Mouse (Mus musculus): ENCODE results near the gene Mnd1. TPM values are rescaled to one million over a fixed set of nuclear protein-coding genes. Genes with fewer than 3 reads are reported as not detected.

Gene Mnd1
- polyA plus RNA-seq, 1 experiment from 2014 or later = 8.1 TPM

GRCm38 (mm10) chr3:84155146-84155545 is 440 bp downstream of the Mnd1 start:
- under 1% methylated on average over 27 of the region's 27 CpGs for WGBS

GRCm38 (mm10) chr3:84154721-84155141 is 855 bp downstream of the Mnd1 start:
- no peaks in the 10 kb centered on the region for H3K27me3 ChIP-seq
- H3K4me2 ChIP-seq (replicated peaks) = peak overlapping the region; percentile 97
- ATAC-seq (ENCODE audit: low FRiP score) = no peak
- H3K4me1 ChIP-seq = peaks cover 3% of the 10 kb centered on the region
- H3K27ac ChIP-seq = no peak overlapping the region
- no peak overlapping the region for H3K9ac ChIP-seq
- peak overlapping the region; percentile 52; the same call in 1 of the 2 replicates for H3K4me3 ChIP-seq
- H3K36me3 ChIP-seq = peaks cover 8% of the 10 kb centered on the region
- H3K9me3 ChIP-seq (replicated peaks) = no peaks in the 10 kb centered on the region
- 17% methylated on average over 12 of the region's 12 CpGs for WGBS

More at GRCm38 (mm10) chr3:84155146-84155545, 440 bp downstream of the Mnd1 start:
- Histone ChIP-seq H3K27me3 (no peaks in the 10 kb centered on the region), H3K9me3 (replicated peaks) (no peaks in the 10 kb centered on the region), H3K36me3 (peaks cover 11% of the 10 kb centered on the region), H3K27ac (no peak overlapping the region), H3K4me2 (replicated peaks) (peak overlapping the region; percentile 97), H3K4me3 (peak overlapping the region; percentile 52), H3K9ac (peak overlapping the region; percentile 48; the same call in 1 of the 2 replicates), H3K4me1 (peaks cover 3% of the 10 kb centered on the region)
- peak; percentile 65 for ATAC-seq (ENCODE audit: low FRiP score)

- no peak overlapping the region for H3K4me2 ChIP-seq (replicated peaks)
- no peaks in the 10 kb centered on the region for H3K4me1 ChIP-seq
- no peak overlapping the region for H3K4me3 ChIP-seq
- H3K9ac ChIP-seq = no peak overlapping the region
- no peaks in the 10 kb centered on the region for H3K9me3 ChIP-seq (replicated peaks)
- no peaks in the 10 kb centered on the region for H3K36me3 ChIP-seq
- no peak for ATAC-seq (ENCODE audit: low FRiP score)
- no peak overlapping the region for H3K27ac ChIP-seq
- H3K27me3 ChIP-seq = no peaks in the 10 kb centered on the region
- WGBS = 98% methylated on average over 3 of the region's 3 CpGs
Measured at GRCm38 (mm10) chr3:84149831-84150230, 5.8 kb downstream of the Mnd1 start.

DNA sequence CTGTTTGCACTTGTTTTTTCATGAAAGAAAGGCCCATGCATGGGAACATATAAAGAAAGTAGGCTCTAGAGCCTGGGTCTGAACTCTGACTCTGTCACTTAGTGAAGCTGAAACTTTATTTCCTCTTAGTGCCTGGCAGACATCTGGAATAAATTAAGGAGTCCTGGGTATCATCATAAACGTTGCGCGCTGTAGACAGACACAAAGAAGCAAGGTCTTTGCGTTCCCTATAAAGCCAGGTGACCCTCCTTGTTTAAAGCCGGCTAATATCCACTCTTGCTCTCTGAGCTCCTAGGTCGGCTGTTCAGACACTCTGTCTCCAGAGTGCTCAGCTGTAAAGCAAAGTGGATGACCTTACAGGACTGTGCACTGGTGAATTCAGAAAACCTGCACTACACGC is 14.6 kb downstream of the Mnd1 start:
- H3K27me3 ChIP-seq = no peaks in the 10 kb centered on the region
- H3K36me3 ChIP-seq = no peaks in the 10 kb centered on the region
- no peak overlapping the region for H3K27ac ChIP-seq
- no peaks in the 10 kb centered on the region for H3K9me3 ChIP-seq (replicated peaks)
- H3K4me2 ChIP-seq (replicated peaks) = no peak overlapping the region
- no peaks in the 10 kb centered on the region for H3K4me1 ChIP-seq
- H3K4me3 ChIP-seq = no peak overlapping the region
- 71% methylated on average over 7 of the region's 7 CpGs for WGBS
- H3K9ac ChIP-seq = no peak overlapping the region
- no peak for ATAC-seq (ENCODE audit: low FRiP score)

- WGBS = 91% methylated on average over 7 of the region's 7 CpGs
- Histone ChIP-seq H3K27me3 (no peaks in the 10 kb centered on the region), H3K9ac (no peak overlapping the region), H3K36me3 (no peaks in the 10 kb centered on the region), H3K9me3 (replicated peaks) (no peaks in the 10 kb centered on the region), H3K27ac (no peak overlapping the region), H3K4me1 (no peaks in the 10 kb centered on the region), H3K4me3 (no peak overlapping the region), H3K4me2 (replicated peaks) (no peak overlapping the region)
- ATAC-seq (ENCODE audit: low FRiP score) = no peak
Measured at GRCm38 (mm10) chr3:84136509-84136908, 19.1 kb downstream of the Mnd1 start.

DNA sequence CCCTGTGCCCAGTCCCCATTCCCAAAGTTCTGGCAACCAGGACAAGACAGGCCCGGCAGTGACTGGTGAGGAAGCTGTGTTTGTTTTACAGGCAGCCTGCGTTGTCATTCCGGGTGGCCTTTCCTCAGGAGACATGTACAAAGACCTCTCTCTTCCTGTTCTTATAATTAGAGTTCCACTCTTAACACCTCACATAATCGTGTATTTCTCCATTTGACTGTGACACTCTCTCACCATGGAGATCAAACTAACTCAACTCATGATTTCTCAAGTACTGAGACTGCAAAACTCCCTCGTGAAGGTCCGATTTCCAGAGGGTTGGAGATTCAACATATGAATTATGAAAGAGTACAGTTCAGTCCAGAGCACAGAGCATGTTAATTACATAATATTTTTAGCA is 19.7 kb downstream of the Mnd1 start:
- no peak overlapping the region for H3K27ac ChIP-seq
- no peak overlapping the region for H3K9ac ChIP-seq
- 73% methylated on average over 6 of the region's 6 CpGs for WGBS

GRCm38 (mm10) chr3:84135387-84135786 is 20.2 kb downstream of the Mnd1 start:
- Histone ChIP-seq H3K9me3 (replicated peaks) (no peaks in the 10 kb centered on the region), H3K27me3 (no peaks in the 10 kb centered on the region), H3K9ac (no peak overlapping the region), H3K27ac (no peak overlapping the region), H3K4me1 (no peaks in the 10 kb centered on the region), H3K4me3 (no peak overlapping the region), H3K4me2 (replicated peaks) (no peak overlapping the region), H3K36me3 (no peaks in the 10 kb centered on the region)
- 0 out of 2 replicates have a peak, but pooled peaks have one; percentile 29 for ATAC-seq (ENCODE audit: low FRiP score)
- WGBS = 31% methylated on average over 9 of the region's 9 CpGs

More for the DNA sequence above, 19.7 kb downstream of the Mnd1 start:
- no peak overlapping the region for H3K4me2 ChIP-seq (replicated peaks)
- H3K4me1 ChIP-seq = no peaks in the 10 kb centered on the region
- H3K4me3 ChIP-seq = no peak overlapping the region
- no peaks in the 10 kb centered on the region for H3K27me3 ChIP-seq
- ATAC-seq (ENCODE audit: low FRiP score) = no peak
- H3K9me3 ChIP-seq (replicated peaks) = no peaks in the 10 kb centered on the region
- no peaks in the 10 kb centered on the region for H3K36me3 ChIP-seq

GRCm38 (mm10) chr3:84131369-84131768 is 24.2 kb downstream of the Mnd1 start:
- WGBS = 84% methylated on average over 3 of the region's 3 CpGs
- no peaks in the 10 kb centered on the region for H3K27me3 ChIP-seq
- H3K4me1 ChIP-seq = no peaks in the 10 kb centered on the region
- no peaks in the 10 kb centered on the region for H3K9me3 ChIP-seq (replicated peaks)
- H3K4me3 ChIP-seq = no peak overlapping the region
- no peaks in the 10 kb centered on the region for H3K36me3 ChIP-seq
- ATAC-seq (ENCODE audit: low FRiP score) = no peak
- no peak overlapping the region for H3K4me2 ChIP-seq (replicated peaks)
- H3K27ac ChIP-seq = no peak overlapping the region
- no peak overlapping the region for H3K9ac ChIP-seq

DNA sequence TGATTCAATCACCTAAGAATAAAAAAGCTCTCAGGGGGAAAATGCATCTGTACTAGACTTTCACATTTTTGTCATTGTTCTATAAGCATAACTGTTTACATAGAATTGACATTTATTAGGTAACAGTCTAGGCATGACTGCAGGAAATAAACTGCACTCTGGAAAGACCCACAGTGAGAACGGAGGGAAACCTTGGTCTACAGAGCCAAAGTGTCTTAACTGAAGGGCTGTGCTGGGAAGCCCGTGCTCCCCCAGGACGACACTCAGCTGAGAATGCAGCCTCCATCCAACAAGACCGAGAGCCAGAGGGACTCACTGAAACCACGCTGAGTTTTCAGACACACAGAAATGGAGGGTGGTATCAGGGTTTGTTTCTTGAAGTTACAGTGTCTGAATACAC is 24.8 kb downstream of the Mnd1 start:
- Histone ChIP-seq H3K9ac (no peak overlapping the region), H3K27me3 (no peaks in the 10 kb centered on the region), H3K36me3 (no peaks in the 10 kb centered on the region), H3K4me3 (no peak overlapping the region), H3K27ac (no peak overlapping the region), H3K4me2 (replicated peaks) (no peak overlapping the region), H3K9me3 (replicated peaks) (no peaks in the 10 kb centered on the region), H3K4me1 (no peaks in the 10 kb centered on the region)
- ATAC-seq (ENCODE audit: low FRiP score) = no peak
- 74% methylated on average over 5 of the region's 5 CpGs for WGBS

DNA sequence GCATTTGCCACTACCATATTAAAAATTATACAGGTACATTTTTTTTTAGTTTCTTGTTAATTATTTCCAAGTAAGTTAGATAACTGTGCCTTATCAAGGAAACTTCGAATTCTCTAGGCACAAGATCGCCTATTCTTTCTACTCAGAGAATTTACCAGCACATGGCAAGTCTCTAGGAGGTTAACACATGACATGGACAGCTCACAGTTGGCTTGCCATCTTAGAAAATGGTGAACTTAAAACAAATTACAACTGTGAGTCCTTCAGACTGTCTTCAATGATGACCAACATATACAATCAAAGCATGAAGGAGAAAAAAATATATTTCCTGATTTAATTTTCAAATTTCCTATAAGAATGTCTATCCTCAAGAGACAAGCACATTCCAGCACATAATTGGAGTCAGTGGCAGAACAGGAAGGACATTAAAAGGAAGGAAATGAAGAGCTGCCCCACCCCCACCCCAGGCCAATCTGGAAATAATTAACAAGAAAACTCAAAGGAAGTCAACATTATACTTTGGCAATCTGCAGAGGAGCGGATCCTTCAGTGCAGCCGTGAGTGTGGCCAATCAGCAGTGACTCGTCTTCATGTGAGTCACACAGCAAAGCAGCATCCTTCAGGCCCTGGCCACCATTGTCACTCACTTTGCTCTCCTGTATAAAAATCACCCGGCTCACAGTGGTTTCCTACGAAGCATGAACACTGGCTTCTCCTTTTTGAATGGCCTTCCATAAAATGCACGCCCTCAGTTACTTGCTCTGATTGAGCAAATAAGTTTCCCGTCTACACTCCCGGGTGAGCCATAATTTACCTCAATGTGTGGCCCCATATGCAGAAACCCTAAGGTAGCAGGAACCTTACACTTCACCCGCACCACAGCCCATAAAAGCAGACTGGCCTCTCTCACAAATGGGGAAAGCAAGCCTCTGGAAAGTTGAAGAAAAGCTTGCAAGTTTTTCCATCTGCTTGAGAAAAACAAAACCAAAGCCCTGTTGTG is 26.4 kb downstream of the Mnd1 start:
- Histone ChIP-seq H3K4me1 (no peaks in the 10 kb centered on the region), H3K9ac (no peak overlapping the region), H3K4me3 (no peak overlapping the region), H3K9me3 (replicated peaks) (no peaks in the 10 kb centered on the region), H3K27me3 (no peaks in the 10 kb centered on the region), H3K36me3 (no peaks in the 10 kb centered on the region), H3K4me2 (replicated peaks) (no peak overlapping the region), H3K27ac (no peak overlapping the region)
- WGBS = 67% methylated on average over 11 of the region's 11 CpGs
- ATAC-seq (ENCODE audit: low FRiP score) = no peak

GRCm38 (mm10) chr3:84127431-84127830 is 28.2 kb downstream of the Mnd1 start:
- 80% methylated on average over 2 of the region's 2 CpGs for WGBS
- Histone ChIP-seq H3K27ac (no peak overlapping the region), H3K4me1 (no peaks in the 10 kb centered on the region), H3K9ac (no peak overlapping the region), H3K27me3 (no peaks in the 10 kb centered on the region), H3K36me3 (no peaks in the 10 kb centered on the region), H3K9me3 (replicated peaks) (no peaks in the 10 kb centered on the region), H3K4me3 (no peak overlapping the region), H3K4me2 (replicated peaks) (no peak overlapping the region)
- ATAC-seq (ENCODE audit: low FRiP score) = no peak

GRCm38 (mm10) chr3:84126721-84127120 is 28.9 kb downstream of the Mnd1 start:
- H3K4me3 ChIP-seq = no peak overlapping the region
- ATAC-seq (ENCODE audit: low FRiP score) = no peak
- H3K27me3 ChIP-seq = no peaks in the 10 kb centered on the region
- H3K4me1 ChIP-seq = no peaks in the 10 kb centered on the region
- WGBS = 88% methylated on average over 3 of the region's 3 CpGs
- H3K36me3 ChIP-seq = no peaks in the 10 kb centered on the region
- H3K9me3 ChIP-seq (replicated peaks) = no peaks in the 10 kb centered on the region
- H3K4me2 ChIP-seq (replicated peaks) = no peak overlapping the region
- no peak overlapping the region for H3K27ac ChIP-seq
- H3K9ac ChIP-seq = no peak overlapping the region

Measured in hindbrain, embryonic 12.5 days (tissue).